Mouse (Mus musculus) testis, adult 2 months (tissue): ENCODE measurements around the gene Mast3.

Experiments
- CTCF ChIP-seq: fragments of 200-500 bp; IDR thresholded peaks from 2 replicates; pipeline ENCODE4 v1.5.1; 2012; ENCODE audit warnings: low read depth, mild to moderate bottlenecking, inconsistent platforms, low read length, moderate library complexity; ENCODE audit not compliant: control insufficient read depth, insufficient read depth, insufficient replicate concordance
- POLR2A ChIP-seq: fragments of 200-500 bp; IDR thresholded peaks from 2 replicates; pipeline ENCODE4 v1.6.1; 2012; ENCODE audit warnings: low read depth, mild to moderate bottlenecking, inconsistent platforms, low read length, moderate library complexity; ENCODE audit not compliant: control insufficient read depth

- TF ChIP-seq CTCF (no peak), POLR2A (no peak)
Measured at GRCm38 (mm10) chr8:70742176-70742575, 62.7 kb downstream of the Mast3 start.
